Mouse (Mus musculus) MEL (cell line): ENCODE data around the gene Id3. TPM values are rescaled to one million over a fixed set of nuclear protein-coding genes. Genes with fewer than 3 reads are reported as not detected.

Experiments used
- DNase-seq: peaks from one replicate; pipeline ENCODE4 v3.0.0; 2011; ENCODE audit warnings: low read depth, low spot score
- H3K27ac ChIP-seq: 2 replicates; pipeline ENCODE4 v1.5.1; 2012; ENCODE audit warnings: low read depth, mild to moderate bottlenecking, control low read depth, low read length, moderate library complexity; ENCODE audit not compliant: control insufficient read depth
- H3K27me3 ChIP-seq, 2 experiments: fragments of 150-350 bp in 1 of 2; sonication (generic) in 1 of 2; 2 replicates each; pipeline ENCODE4 v1.6.1; 2012; ENCODE audit warnings: low read length in 2 of 2, mild to moderate bottlenecking in 2 of 2, improper control_type of control experiment in 1 of 2, moderate library complexity in 1 of 2; ENCODE audit not compliant: insufficient read depth in 2 of 2, control insufficient read depth in 1 of 2
- H3K36me3 ChIP-seq, 2 experiments: 2 replicates each; pipeline ENCODE4 v1.6.1; 2012 to 2014; ENCODE audit warnings: low read length in 2 of 2, improper control_type of control experiment in 1 of 2, inconsistent platforms in 1 of 2, mild to moderate bottlenecking in 1 of 2; ENCODE audit not compliant: insufficient read depth in 2 of 2, control insufficient read depth in 1 of 2
- H3K4me1 ChIP-seq, 2 experiments: fragments of 150-350 bp in 1 of 2; sonication (generic) in 1 of 2; 2 replicates each; pipeline ENCODE4 v1.6.1; 2012; ENCODE audit warnings: low read length in 2 of 2, improper control_type of control experiment in 1 of 2, mild to moderate bottlenecking in 1 of 2; ENCODE audit not compliant: insufficient read depth in 2 of 2, control insufficient read depth in 1 of 2
- H3K4me3 ChIP-seq, 2 experiments: fragments of 150-350 bp in 1 of 2; sonication (generic) in 1 of 2; 2 replicates each; pipeline ENCODE4 v1.5.1; 2012; ENCODE audit warnings: low read depth in 2 of 2, low read length in 2 of 2, mild to moderate bottlenecking in 2 of 2, moderate library complexity in 2 of 2, control low read depth in 1 of 2, improper control_type of control experiment in 1 of 2; ENCODE audit not compliant: control insufficient read depth in 1 of 2, insufficient read depth in 1 of 2
- H3K79me2 ChIP-seq: 2 replicates; pipeline ENCODE4 v1.6.1; 2012; ENCODE audit warnings: mild to moderate bottlenecking, low read length, moderate library complexity; ENCODE audit not compliant: control insufficient read depth, poor library complexity, insufficient read depth
- H3K9ac ChIP-seq: 2 replicates; pipeline ENCODE4 v1.6.1; 2012; ENCODE audit warnings: low read depth, mild to moderate bottlenecking, control low read depth, low read length, moderate library complexity; ENCODE audit not compliant: control insufficient read depth, poor library complexity, severe bottlenecking
- H3K9me3 ChIP-seq: fragments of 150-350 bp; sonication (generic); replicated peaks from 2 replicates; pipeline ENCODE4 v1.6.1; 2012; ENCODE audit warnings: mild to moderate bottlenecking, low read length, improper control_type of control experiment, moderate library complexity; ENCODE audit not compliant: insufficient read depth
- E2F4 ChIP-seq: IDR thresholded peaks from 2 replicates; pipeline ENCODE4 v1.6.1; 2011; ENCODE audit warnings: low read depth, low read length, improper control_type of control experiment, borderline replicate concordance
- ELF1 ChIP-seq: IDR thresholded peaks from 2 replicates; pipeline ENCODE4 v1.6.1; 2014; ENCODE audit warnings: low read depth, mild to moderate bottlenecking, inconsistent platforms, low read length, improper control_type of control experiment, moderate library complexity
- EP300 ChIP-seq, 2 experiments: IDR thresholded peaks; 2 replicates each; pipeline ENCODE4 v1.6.1; 2011; ENCODE audit warnings: improper control_type of control experiment in 2 of 2, low read length in 2 of 2, low read depth in 1 of 2, mild to moderate bottlenecking in 1 of 2
- GATA1 ChIP-seq: IDR thresholded peaks from 2 replicates; pipeline ENCODE4 v1.6.1; 2011; ENCODE audit warnings: low read depth, low read length, improper control_type of control experiment
- HCFC1 ChIP-seq: IDR thresholded peaks from 2 replicates; pipeline ENCODE4 v1.6.1; 2012; ENCODE audit warnings: low read depth, mild to moderate bottlenecking, inconsistent platforms, low read length, improper control_type of control experiment, moderate library complexity
- MAX ChIP-seq: IDR thresholded peaks from 2 replicates; pipeline ENCODE4 v1.6.1; 2011; ENCODE audit warnings: low read length, improper control_type of control experiment
- MYB ChIP-seq: IDR thresholded peaks from 2 replicates; pipeline ENCODE4 v1.6.1; 2011; ENCODE audit warnings: mild to moderate bottlenecking, low read depth, low read length, improper control_type of control experiment
- POLR2A ChIP-seq, 2 experiments: IDR thresholded peaks; 2 replicates each; pipeline ENCODE4 v1.6.1; 2011 to 2012; ENCODE audit warnings: low read length in 2 of 2, mild to moderate bottlenecking in 2 of 2, control low read depth in 1 of 2, improper control_type of control experiment in 1 of 2, low read depth in 1 of 2, moderate library complexity in 1 of 2; ENCODE audit not compliant: control insufficient read depth in 1 of 2, insufficient read depth in 1 of 2, poor library complexity in 1 of 2
- TBP ChIP-seq: IDR thresholded peaks from 2 replicates; pipeline ENCODE4 v1.8.0; 2011; ENCODE audit warnings: low read depth, low read length, improper control_type of control experiment
- ZKSCAN1 ChIP-seq: IDR thresholded peaks from 2 replicates; pipeline ENCODE4 v1.6.1; 2012; ENCODE audit warnings: low read depth, mild to moderate bottlenecking, inconsistent platforms, low read length, improper control_type of control experiment, moderate library complexity
- ZMIZ1 ChIP-seq: IDR thresholded peaks from 2 replicates; pipeline ENCODE4 v1.6.1; 2012; ENCODE audit warnings: low read depth, mild to moderate bottlenecking, inconsistent platforms, low read length, improper control_type of control experiment, moderate library complexity
- polyA plus RNA-seq, 2 experiments: library from polyadenylated mRNA; stranded (reverse) in 1 of 2; unstranded in 1 of 2; fragments of >175 nt in 1 of 2; fragments of >200 nt in 1 of 2; gene quantifications; 2 replicates each; pipeline versions ENCODE4 v1.2.1 to v1.2.4; 2012; ENCODE audit warnings: low replicate concordance in 2 of 2, low read depth in 1 of 2; ENCODE audit not compliant: insufficient read length in 2 of 2, insufficient read depth in 1 of 2, missing spikeins in 1 of 2
- total RNA-seq: library from RNA; depleted of rRNA; stranded (reverse); fragments of 300-350 nt; gene quantifications from 2 replicates; pipeline ENCODE4 v1.2.3, GENCODE M21; 2012

Id3 gene
- total and polyA plus RNA-seq, 3 experiments: 0.17 to 0.27 TPM; not detected in 1

DNA sequence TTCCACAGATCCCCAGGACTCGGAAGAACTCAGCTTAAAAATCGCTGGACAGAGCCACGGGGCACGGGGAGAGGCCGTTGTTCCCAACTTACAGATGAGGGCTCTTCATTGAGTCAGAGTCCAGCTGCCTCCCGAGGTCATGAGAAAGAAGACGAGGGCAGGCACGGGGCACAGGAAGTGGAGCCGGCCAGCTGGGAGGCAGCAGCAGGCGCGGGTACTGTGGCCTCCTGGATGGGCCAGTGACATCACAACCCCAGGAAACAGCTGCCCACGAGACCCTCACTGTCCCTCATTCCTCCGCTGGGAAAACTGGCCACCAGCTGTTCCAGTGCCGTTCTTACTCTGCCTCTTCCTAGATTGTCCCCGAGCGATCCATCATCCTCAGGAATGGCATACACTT, 23.3 kb upstream of the Id3 start:
- no peaks in the 10 kb centered on the region for H3K36me3 ChIP-seq
- H3K4me3 ChIP-seq: no peak overlapping the region
- H3K27ac ChIP-seq: no peak overlapping the region
- H3K9ac ChIP-seq: no peak overlapping the region
- TF ChIP-seq MYB: no peak
- TF ChIP-seq MAX: no peak
- no peak for TF ChIP-seq ZKSCAN1
- H3K4me1 ChIP-seq: no peaks in the 10 kb centered on the region
- H3K79me2 ChIP-seq: no peaks in the 10 kb centered on the region
- H3K9me3 ChIP-seq: no peaks in the 10 kb centered on the region
- H3K27me3 ChIP-seq: peaks cover 0 to 14% of the 10 kb centered on the region in 2 experiments
- no peak for DNase-seq

DNA sequence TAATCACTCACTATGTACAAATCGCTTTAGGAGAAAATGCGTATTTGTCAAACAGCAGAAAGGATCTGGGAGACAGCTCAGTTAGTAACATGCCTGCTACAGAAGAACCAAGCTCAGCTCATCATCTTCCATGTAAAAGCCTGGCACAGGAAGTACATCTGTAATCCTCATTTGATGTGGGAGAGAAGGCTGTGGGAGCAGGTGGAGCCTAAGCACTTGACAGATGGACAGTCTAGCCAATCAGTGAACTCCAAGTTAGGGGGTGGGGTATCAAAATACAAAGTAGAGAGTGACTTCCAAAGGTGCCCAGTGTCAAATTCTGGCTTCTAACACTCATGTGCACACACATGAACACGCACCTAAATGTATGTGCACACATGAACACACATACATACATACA, 22.1 kb upstream of the Id3 start:
- H3K27ac ChIP-seq: no peak overlapping the region
- no peak for DNase-seq
- no peaks in the 10 kb centered on the region for H3K79me2 ChIP-seq
- H3K27me3 ChIP-seq: peaks cover 0 to 14% of the 10 kb centered on the region in 2 experiments; a peak in 3 of 4 replicates
- H3K9me3 ChIP-seq: no peaks in the 10 kb centered on the region
- peaks cover 0 to 6% of the 10 kb centered on the region in 2 experiments; a peak in 1 of 4 replicates for H3K4me1 ChIP-seq
- no peaks in the 10 kb centered on the region for H3K36me3 ChIP-seq
- TF ChIP-seq POLR2A (IDR thresholded peaks at IDR 0.05; ENCODE audit: control insufficient read depth in 1 of 2, insufficient read depth in 1 of 2, low read depth in 1 of 2, low read length in 2 of 2, poor library complexity in 1 of 2) (no peak), EP300 (IDR thresholded peaks at IDR 0.05; ENCODE audit: low read depth in 1 of 2, low read length in 2 of 2) (no peak), TBP (no peak), GATA1 (no peak), HCFC1 (no peak), ZMIZ1 (no peak)
- TF ChIP-seq, all 39 proteins: peak for 0
- Histone ChIP-seq H3K4me3 (no peak overlapping the region), H3K9ac (no peak overlapping the region)

DNA sequence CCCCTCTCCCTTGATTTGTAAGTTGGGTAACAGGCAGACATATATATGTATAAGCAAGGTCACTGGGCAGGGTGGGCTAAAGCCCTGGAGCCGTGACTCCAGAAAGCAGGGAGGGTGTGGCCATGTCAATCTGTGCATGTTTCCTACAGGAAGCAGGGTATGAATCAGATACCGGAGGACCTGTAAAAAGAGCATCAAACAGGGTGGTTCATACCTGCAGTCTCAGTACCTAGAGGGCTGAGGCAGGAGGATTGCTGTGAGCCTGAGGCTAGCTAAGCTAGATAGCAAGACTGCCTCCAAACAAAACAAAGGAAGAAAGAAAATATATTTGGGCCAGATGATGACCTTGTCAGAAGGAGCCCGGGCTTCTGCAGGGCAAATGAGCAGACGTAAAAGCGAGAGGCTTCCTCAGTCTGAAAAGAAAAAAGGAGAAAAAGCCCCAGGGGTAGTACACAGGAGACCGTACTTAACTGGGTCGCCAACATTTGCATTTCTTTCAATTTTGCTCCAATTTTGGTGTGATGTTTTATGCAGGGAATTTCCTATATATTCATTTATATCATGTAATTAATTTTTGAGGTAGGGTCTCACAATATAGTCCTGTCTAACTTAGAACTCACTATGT, 21.3 kb upstream of the Id3 start:
- Histone ChIP-seq H3K27ac (no peak overlapping the region), H3K79me2 (no peaks in the 10 kb centered on the region), H3K36me3 (no peaks in the 10 kb centered on the region), H3K4me1 (peaks cover 0 to 8% of the 10 kb centered on the region in 2 experiments; a peak in 1 of 4 replicates), H3K27me3 (peaks cover 0 to 11% of the 10 kb centered on the region in 2 experiments; a peak in 3 of 4 replicates)
- no peak for DNase-seq
- no peak for TF ChIP-seq E2F4
- TF ChIP-seq ELF1: no peak
- TF ChIP-seq, all 39 proteins: peak for 0
- no peak overlapping the region for H3K4me3 ChIP-seq
- no peak overlapping the region for H3K9ac ChIP-seq
- no peaks in the 10 kb centered on the region for H3K9me3 ChIP-seq
